Mouse (Mus musculus): ENCODE data around the gene A930004D18Rik.

- TF ChIP-seq HCFC1 (IDR thresholded peaks at IDR 0.05; ENCODE audit: low read depth, low read length) (no peak), EP300 (IDR thresholded peaks at IDR 0.05; ENCODE audit: low read depth in 1 of 2, low read length in 2 of 2) (no peak), CTCF (IDR thresholded peaks at IDR 0.05 in 2 of 3, conservative IDR thresholded peaks at IDR 0.05 in 1 of 3; ENCODE audit: control insufficient read depth in 1 of 3, insufficient read depth in 1 of 3, low read depth in 2 of 3, low read length in 3 of 3, poor library complexity in 1 of 3, severe bottlenecking in 1 of 3) (no peak), TCF12 (IDR thresholded peaks at IDR 0.05; ENCODE audit: low read depth, low read length) (no peak), POLR2A (IDR thresholded peaks at IDR 0.05; ENCODE audit: control insufficient read depth in 1 of 2, insufficient read depth in 1 of 2, low read depth in 1 of 2, low read length in 2 of 2, poor library complexity in 1 of 2) (no peak), TBP (IDR thresholded peaks at IDR 0.05; ENCODE audit: low read depth, low read length) (no peak), ZMIZ1 (IDR thresholded peaks at IDR 0.05; ENCODE audit: low read depth, low read length) (no peak), MAX (IDR thresholded peaks at IDR 0.05; ENCODE audit: low read length) (no peak), USF2 (IDR thresholded peaks at IDR 0.05; ENCODE audit: borderline replicate concordance in 1 of 2, insufficient read depth in 1 of 2, low read depth in 1 of 2, low read length in 2 of 2) (no peak), MXI1 (IDR thresholded peaks at IDR 0.05; ENCODE audit: low read depth, low read length) (no peak), USF1 (IDR thresholded peaks at IDR 0.05; ENCODE audit: low read depth, low read length) (no peak), MAFK (IDR thresholded peaks at IDR 0.05; ENCODE audit: borderline replicate concordance, low read depth, low read length) (no peak)
Measured at GRCm38 (mm10) chr2:18050018-18050417, 12.5 kb upstream of the A930004D18Rik start.
